ENCODE assay signal across 8 mouse cellular contexts in genomic region chr9:46230450-46230975, GRCm38 (mm10). TPM values are rescaled to one million over a fixed set of nuclear protein-coding genes. Genes with fewer than 3 reads are reported as not detected.
DNase-seq lines count a peak whose midpoint lies in the region; ATAC-seq and TF ChIP-seq lines count a peak whose summit lies in the region.

No protein-coding gene starts in this region.

- no peak overlapping the region for H3K27ac ChIP-seq in heart, adult 2 months
- 0 out of 2 replicates have a peak overlapping the region, but pooled peaks have one; percentile 17 for H3K27ac ChIP-seq in forebrain, embryonic 15.5 days (replicated peaks)
- peak overlapping the region; percentile 51 for H3K27ac ChIP-seq in liver, embryonic 15.5 days (replicated peaks)

- ATAC-seq in forebrain, embryonic 15.5 days (replicated peaks) = peak; percentile 30; the same call in 1 of the 2 replicates
- no peak for ATAC-seq in liver, embryonic 15.5 days (ENCODE audit: insufficient read depth)

- 46% methylated on average over 13 of the region's 13 CpGs for WGBS in heart, adult 2 months
- 13% methylated on average over 13 of the region's 13 CpGs for WGBS in forebrain, embryonic 15.5 days
- WGBS in liver, embryonic 15.5 days (ENCODE audit: insufficient replicate concordance) = 33% methylated on average over 13 of the region's 13 CpGs

- peak overlapping the region; percentile 68 for H3K4me2 ChIP-seq in forebrain, embryonic 15.5 days (replicated peaks)
- peak overlapping the region; percentile 68 for H3K4me2 ChIP-seq in liver, embryonic 15.5 days

- no peaks in the 10 kb centered on the region for H3K79me2 ChIP-seq in heart, adult 2 months (replicated peaks; ENCODE audit: control insufficient read depth, insufficient read depth, low read length)

- H3K9ac ChIP-seq in heart, adult 2 months (ENCODE audit: low read depth, low read length) = no peak overlapping the region
- H3K9ac ChIP-seq in forebrain, embryonic 15.5 days (replicated peaks) = peak overlapping the region; percentile 43
- peak overlapping the region; percentile 40; the same call in 1 of the 2 replicates for H3K9ac ChIP-seq in liver, embryonic 15.5 days

- no peak for TF ChIP-seq POLR2A in heart, adult 2 months (IDR thresholded peaks at IDR 0.05; ENCODE audit: insufficient read depth, low read depth, low read length)

- intact Hi-C loops in heart, adult 2 months (cut with DNase I) = loop anchor here (2.0 kb wide), 1 partner anchor 16 kb away; no protein-coding TSS in a partner anchor

- H3K4me3 ChIP-seq in heart, adult 2 months = peak overlapping the region; percentile 50
- H3K4me3 ChIP-seq in E14TG2a.4 (replicated peaks; ENCODE audit: low read length) = peak overlapping the region; percentile 79
- peak overlapping the region; percentile 43 for H3K4me3 ChIP-seq in forebrain, embryonic 15.5 days
- H3K4me3 ChIP-seq in liver, embryonic 15.5 days (replicated peaks) = peak overlapping the region; percentile 49

- no peaks in the 10 kb centered on the region for H3K4me1 ChIP-seq in heart, adult 2 months (ENCODE audit: control insufficient read depth, insufficient read depth, low read length)
- peaks cover 32% of the 10 kb centered on the region for H3K4me1 ChIP-seq in E14TG2a.4 (replicated peaks; ENCODE audit: low read depth, low read length)
- H3K4me1 ChIP-seq in forebrain, embryonic 15.5 days = peaks cover 7% of the 10 kb centered on the region
- peaks cover 22% of the 10 kb centered on the region for H3K4me1 ChIP-seq in liver, embryonic 15.5 days (replicated peaks)

- no peaks in the 10 kb centered on the region for H3K9me3 ChIP-seq in E14TG2a.4 (ENCODE audit: low read length)
- H3K9me3 ChIP-seq in forebrain, embryonic 15.5 days = no peaks in the 10 kb centered on the region
- H3K9me3 ChIP-seq in liver, embryonic 15.5 days (replicated peaks) = no peaks in the 10 kb centered on the region

- no peak for TF ChIP-seq EP300 in heart, adult 2 months (IDR thresholded peaks at IDR 0.05; ENCODE audit: insufficient read depth, low read depth, low read length)

- H3K36me3 ChIP-seq in heart, adult 2 months (ENCODE audit: control insufficient read depth, insufficient read depth, low read length) = no peaks in the 10 kb centered on the region
- H3K36me3 ChIP-seq in E14TG2a.4 (ENCODE audit: insufficient read depth, low read length) = no peaks in the 10 kb centered on the region
- H3K36me3 ChIP-seq in forebrain, embryonic 15.5 days = no peaks in the 10 kb centered on the region
- no peaks in the 10 kb centered on the region for H3K36me3 ChIP-seq in liver, embryonic 15.5 days (replicated peaks)

- DNase-seq in heart, adult 2 months = no peak
- no peak for DNase-seq in heart, adult 8-10 months (ENCODE audit: low spot score)
- no peak for DNase-seq in ovary, adult 18-20 months (ENCODE audit: low spot score)
- no peak for DNase-seq in thymus, postnatal 10 days (ENCODE audit: low spot score in 2 of 2)
- DNase-seq in layer of hippocampus, postnatal 25 days (ENCODE audit: extremely low spot score in 1 of 2, low spot score in 1 of 2) = no peak

- H3K27me3 ChIP-seq in heart, adult 2 months (ENCODE audit: control insufficient read depth, insufficient read depth, low read length) = no peaks in the 10 kb centered on the region
- peaks cover 48% of the 10 kb centered on the region for H3K27me3 ChIP-seq in E14TG2a.4 (ENCODE audit: insufficient read depth, low read length)
- no peaks in the 10 kb centered on the region for H3K27me3 ChIP-seq in forebrain, embryonic 15.5 days
- no peaks in the 10 kb centered on the region; the same call in 1 of the 2 replicates for H3K27me3 ChIP-seq in liver, embryonic 15.5 days

- TF ChIP-seq CTCF in heart, adult 2 months (IDR thresholded peaks at IDR 0.05) = no peak
- no peak for TF ChIP-seq CTCF in E14TG2a.4 (conservative IDR thresholded peaks at IDR 0.05; ENCODE audit: low read length)

RNA-seq across cellular contexts. Expression of gene Apoa1, which starts 2.1 kb away (rescaled TPM):
- total RNA-seq in heart, adult 2 months (2021) = not detected
- polyA plus RNA-seq in heart, adult 2 months (2012; rRNA removed) = 0.51 and 2.3 TPM in 2 replicates
- not detected for total RNA-seq in heart, adult 8-10 months (2022)
- polyA plus RNA-seq in forebrain, embryonic 15.5 days (2015; fragmentation: Nextera tagmentation; extraction: Ambion mirVana) = 1.7 and 3.5 TPM in 2 replicates
- 5,098 and 5,983 TPM in 2 replicates for polyA plus RNA-seq in liver, embryonic 15.5 days (2015; fragmentation: Nextera tagmentation; extraction: Ambion mirVana)
- under 1 TPM in 1 of 2 experiments, not detected in 1; 0.44 TPM for total RNA-seq in layer of hippocampus, postnatal 25 days (2021)

RNA-seq across cellular contexts. Expression of gene Apoc3, which starts 4.9 kb away (rescaled TPM):
- not detected for total RNA-seq in heart, adult 2 months (2021)
- polyA plus RNA-seq in heart, adult 2 months (2012; rRNA removed) = 1.4 and 3.3 TPM in 2 replicates
- total RNA-seq in heart, adult 8-10 months (2022) = not detected
- polyA plus RNA-seq in forebrain, embryonic 15.5 days (2015; fragmentation: Nextera tagmentation; extraction: Ambion mirVana) = not detected in 2 replicates
- polyA plus RNA-seq in liver, embryonic 15.5 days (2015; fragmentation: Nextera tagmentation; extraction: Ambion mirVana) = 6.6 and 6.8 TPM in 2 replicates
- total RNA-seq in layer of hippocampus, postnatal 25 days (2021) = under 1 TPM; 0.94 to 0.96 TPM

RNA-seq across cellular contexts. Expression of gene Apoa4, which starts 10.0 kb away (rescaled TPM):
- total RNA-seq in heart, adult 2 months (2021) = not detected
- polyA plus RNA-seq in heart, adult 2 months (2012; rRNA removed) = 0.09 and 0.10 TPM in 2 replicates
- total RNA-seq in heart, adult 8-10 months (2022) = not detected
- not detected in 2 replicates for polyA plus RNA-seq in forebrain, embryonic 15.5 days (2015; fragmentation: Nextera tagmentation; extraction: Ambion mirVana)
- 0.33 TPM in 2 replicates for polyA plus RNA-seq in liver, embryonic 15.5 days (2015; fragmentation: Nextera tagmentation; extraction: Ambion mirVana)
- not detected for total RNA-seq in layer of hippocampus, postnatal 25 days (2021)

RNA-seq across cellular contexts. Expression of gene Apoa5, which starts 37.9 kb away (rescaled TPM):
- not detected for total RNA-seq in heart, adult 2 months (2021)
- polyA plus RNA-seq in heart, adult 2 months (2012; rRNA removed) = 0.47 TPM in 1 of 2 replicates, not detected in the other
- not detected for total RNA-seq in heart, adult 8-10 months (2022)
- not detected in 2 replicates for polyA plus RNA-seq in forebrain, embryonic 15.5 days (2015; fragmentation: Nextera tagmentation; extraction: Ambion mirVana)
- 0.69 and 1.3 TPM in 2 replicates for polyA plus RNA-seq in liver, embryonic 15.5 days (2015; fragmentation: Nextera tagmentation; extraction: Ambion mirVana)
- not detected for total RNA-seq in layer of hippocampus, postnatal 25 days (2021)

RNA-seq across cellular contexts. Expression of gene Zpr1, which starts 42.4 kb away (rescaled TPM):
- total RNA-seq in heart, adult 2 months (2021) = 10 to 100 TPM; 19.8 to 21.4 TPM
- 12.0 and 15.1 TPM in 2 replicates for polyA plus RNA-seq in heart, adult 2 months (2012; rRNA removed)
- 10 to 100 TPM; 18.3 to 25.1 (median 20.9) TPM for total RNA-seq in heart, adult 8-10 months (2022)
- polyA plus RNA-seq in forebrain, embryonic 15.5 days (2015; fragmentation: Nextera tagmentation; extraction: Ambion mirVana) = 69.7 and 73.1 TPM in 2 replicates
- 23.4 and 27.4 TPM in 2 replicates for polyA plus RNA-seq in liver, embryonic 15.5 days (2015; fragmentation: Nextera tagmentation; extraction: Ambion mirVana)
- total RNA-seq in layer of hippocampus, postnatal 25 days (2021) = 10 to 100 TPM; 32.3 to 32.4 TPM
